Mouse (Mus musculus): Measurements from ENCODE around the gene Map2k4.

DNA sequence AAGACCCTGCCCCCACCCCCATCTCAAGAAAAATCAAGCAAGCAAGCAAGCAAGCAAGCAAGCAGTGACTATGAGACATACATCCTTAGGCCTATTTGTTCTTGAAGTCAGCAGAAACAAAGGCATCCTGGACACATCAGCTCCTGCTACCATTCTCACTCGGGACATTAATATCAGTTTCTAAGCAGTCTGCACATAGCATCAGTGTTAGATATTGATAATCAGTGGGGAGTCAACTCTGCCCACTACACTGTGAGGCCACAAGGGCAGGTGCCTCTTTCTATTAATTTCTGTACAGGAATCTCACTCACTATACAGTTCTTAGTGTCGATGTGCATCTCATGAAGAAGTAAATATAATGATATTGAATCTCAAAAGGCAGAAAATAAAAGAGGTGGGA lies 14.6 kb downstream of the Map2k4 start:
- TF ChIP-seq ZC3H11A (IDR thresholded peaks at IDR 0.05; ENCODE audit: borderline replicate concordance, low read depth, low read length) = no peak
- no peak for TF ChIP-seq HCFC1 (IDR thresholded peaks at IDR 0.05; ENCODE audit: borderline replicate concordance, insufficient read depth, low read length)
